Mouse (Mus musculus): ENCODE measurements at regions not wholly inside any gene's neighbourhood (a gene's known extent, or its start where the extent isn't known, plus 50 kb on each side); places are given as distances from the start of the nearest gene placed in this dataset.

GRCm38 (mm10) chr15:62209296-62209695 lies 1286.5 kb upstream of the A1bg start:
- no peak for ATAC-seq (ENCODE audit: poor library complexity, severe bottlenecking)

GRCm38 (mm10) chr15:62206502-62206902 lies 1283.7 kb upstream of the A1bg start:
- ATAC-seq (ENCODE audit: poor library complexity, severe bottlenecking), result no peak

- no peak for ATAC-seq (ENCODE audit: poor library complexity, severe bottlenecking)
These were observed 1281.4 kb upstream of the A1bg start for GRCm38 (mm10) chr15:62203951-62204905.

- no peak for ATAC-seq (ENCODE audit: poor library complexity, severe bottlenecking)
These were observed 1280.1 kb upstream of the A1bg start for GRCm38 (mm10) chr15:62202781-62203375.

- ATAC-seq (ENCODE audit: poor library complexity, severe bottlenecking), result no peak
These were observed 1275.9 kb upstream of the A1bg start for GRCm38 (mm10) chr15:62198721-62199120.

- no peak for ATAC-seq (ENCODE audit: poor library complexity, severe bottlenecking)
These were observed 1275.4 kb upstream of the A1bg start for GRCm38 (mm10) chr15:62198194-62198593.

GRCm38 (mm10) chr15:62195440-62195839 lies 1272.6 kb upstream of the A1bg start:
- ATAC-seq (ENCODE audit: poor library complexity, severe bottlenecking), result no peak

- no peak for ATAC-seq (ENCODE audit: poor library complexity, severe bottlenecking)
These were observed 1269.9 kb upstream of the A1bg start for GRCm38 (mm10) chr15:62192706-62193105.

GRCm38 (mm10) chr15:62191641-62192040 lies 1268.8 kb upstream of the A1bg start:
- ATAC-seq (ENCODE audit: poor library complexity, severe bottlenecking), result no peak

- no peak for ATAC-seq (ENCODE audit: poor library complexity, severe bottlenecking)
These were observed 1268.3 kb upstream of the A1bg start for GRCm38 (mm10) chr15:62190977-62191614.

GRCm38 (mm10) chr15:62190224-62190910 lies 1267.6 kb upstream of the A1bg start:
- ATAC-seq (ENCODE audit: poor library complexity, severe bottlenecking), result no peak

- ATAC-seq (ENCODE audit: poor library complexity, severe bottlenecking), result peak; percentile 18; the same call in 1 of the 2 replicates
These were observed 1266.9 kb upstream of the A1bg start for GRCm38 (mm10) chr15:62189565-62190181.

- no peak for ATAC-seq (ENCODE audit: poor library complexity, severe bottlenecking)
These were observed 1263.7 kb upstream of the A1bg start for GRCm38 (mm10) chr15:62186548-62186947.

- ATAC-seq (ENCODE audit: poor library complexity, severe bottlenecking), result no peak
These were observed 1261.0 kb upstream of the A1bg start for GRCm38 (mm10) chr15:62183803-62184202.

- peak; percentile 53 for ATAC-seq (ENCODE audit: poor library complexity, severe bottlenecking)
These were observed 1258.7 kb upstream of the A1bg start for GRCm38 (mm10) chr15:62181454-62181910.

- ATAC-seq (ENCODE audit: poor library complexity, severe bottlenecking), result no peak
These were observed 1257.9 kb upstream of the A1bg start for GRCm38 (mm10) chr15:62180718-62181117.

GRCm38 (mm10) chr15:62179801-62180200 lies 1257.0 kb upstream of the A1bg start:
- no peak for ATAC-seq (ENCODE audit: poor library complexity, severe bottlenecking)

- ATAC-seq (ENCODE audit: poor library complexity, severe bottlenecking), result no peak
These were observed 1255.8 kb upstream of the A1bg start for GRCm38 (mm10) chr15:62178568-62178967.

GRCm38 (mm10) chr15:62177768-62178410 lies 1255.1 kb upstream of the A1bg start:
- peak; percentile 79 for ATAC-seq (ENCODE audit: poor library complexity, severe bottlenecking)

GRCm38 (mm10) chr15:62176076-62176475 lies 1253.3 kb upstream of the A1bg start:
- no peak for ATAC-seq (ENCODE audit: poor library complexity, severe bottlenecking)
